Mouse (Mus musculus): ENCODE data around the gene Gm28230. TPM values are rescaled to one million over a fixed set of nuclear protein-coding genes. Genes with fewer than 3 reads are reported as not detected.

Gm28230 gene
- polyA plus RNA-seq, 1 experiment from 2014 or later = not detected

DNA sequence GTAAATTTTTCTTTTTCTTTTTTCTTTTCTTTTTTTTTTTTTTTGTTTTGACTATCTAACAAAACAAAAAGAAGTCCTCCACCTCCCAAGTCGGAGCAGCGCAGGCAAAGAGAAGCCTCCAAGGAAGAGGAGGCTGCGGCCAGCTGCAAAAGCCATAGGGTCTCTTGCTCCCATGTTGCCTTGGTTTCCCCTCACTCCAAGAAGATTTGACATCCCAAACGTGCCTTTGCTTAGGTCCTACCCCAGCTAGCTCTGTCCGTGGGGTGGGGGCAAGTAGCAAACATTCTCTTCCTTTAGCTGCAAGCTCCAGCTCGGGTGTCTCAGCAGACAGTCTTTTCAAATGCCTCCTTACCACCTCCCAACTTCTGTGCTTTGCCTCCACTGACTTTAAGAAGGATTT, 7.2 kb downstream of the Gm28230 start:
- H3K4me1 ChIP-seq (ENCODE audit: control insufficient read depth, insufficient read depth, low read length) = no peaks in the 10 kb centered on the region
- H3K36me3 ChIP-seq (ENCODE audit: control insufficient read depth, insufficient read depth, low read length) = no peaks in the 10 kb centered on the region
- no peak overlapping the region for H3K4me2 ChIP-seq (ENCODE audit: low read length)
- WGBS = under 1% methylated on average over 6 of the region's 6 CpGs
- H3K27me3 ChIP-seq (ENCODE audit: control insufficient read depth, insufficient read depth, low read depth, low read length) = peaks cover 74% of the 10 kb centered on the region
- ATAC-seq = no peak
- H3K9ac ChIP-seq (ENCODE audit: low read depth, low read length) = no peak overlapping the region
- no peak overlapping the region for H3K27ac ChIP-seq (ENCODE audit: low read length)
- H3K4me3 ChIP-seq (ENCODE audit: low read depth, low read length) = no peak overlapping the region
- no peaks in the 10 kb centered on the region for H3K9me3 ChIP-seq (replicated peaks; ENCODE audit: control insufficient read depth, low read length, poor library complexity, severe bottlenecking)

GRCm38 (mm10) chr2:74734451-74734850, 7.9 kb downstream of the Gm28230 start:
- H3K27ac ChIP-seq (ENCODE audit: low read length) = no peak overlapping the region
- H3K36me3 ChIP-seq (ENCODE audit: control insufficient read depth, insufficient read depth, low read length) = no peaks in the 10 kb centered on the region
- no peak overlapping the region for H3K4me3 ChIP-seq (ENCODE audit: low read depth, low read length)
- H3K4me1 ChIP-seq (ENCODE audit: control insufficient read depth, insufficient read depth, low read length) = no peaks in the 10 kb centered on the region
- H3K9me3 ChIP-seq (replicated peaks; ENCODE audit: control insufficient read depth, low read length, poor library complexity, severe bottlenecking) = no peaks in the 10 kb centered on the region
- no peak overlapping the region for H3K4me2 ChIP-seq (ENCODE audit: low read length)
- H3K9ac ChIP-seq (ENCODE audit: low read depth, low read length) = no peak overlapping the region
- 0% methylated on average over 13 of the region's 13 CpGs for WGBS
- ATAC-seq = no peak
- peaks cover 77% of the 10 kb centered on the region for H3K27me3 ChIP-seq (ENCODE audit: control insufficient read depth, insufficient read depth, low read depth, low read length)

GRCm38 (mm10) chr2:74734996-74735811, 8.7 kb downstream of the Gm28230 start:
- Histone ChIP-seq H3K4me1 (ENCODE audit: control insufficient read depth, insufficient read depth, low read length) (no peaks in the 10 kb centered on the region), H3K4me2 (ENCODE audit: low read length) (no peak overlapping the region), H3K36me3 (ENCODE audit: control insufficient read depth, insufficient read depth, low read length) (no peaks in the 10 kb centered on the region), H3K27me3 (ENCODE audit: control insufficient read depth, insufficient read depth, low read depth, low read length) (peaks cover 75% of the 10 kb centered on the region), H3K9ac (ENCODE audit: low read depth, low read length) (no peak overlapping the region), H3K9me3 (replicated peaks; ENCODE audit: control insufficient read depth, low read length, poor library complexity, severe bottlenecking) (no peaks in the 10 kb centered on the region), H3K4me3 (ENCODE audit: low read depth, low read length) (no peak overlapping the region), H3K27ac (ENCODE audit: low read length) (no peak overlapping the region)
- ATAC-seq = no peak
- WGBS = under 1% methylated on average over 27 of the region's 27 CpGs

DNA sequence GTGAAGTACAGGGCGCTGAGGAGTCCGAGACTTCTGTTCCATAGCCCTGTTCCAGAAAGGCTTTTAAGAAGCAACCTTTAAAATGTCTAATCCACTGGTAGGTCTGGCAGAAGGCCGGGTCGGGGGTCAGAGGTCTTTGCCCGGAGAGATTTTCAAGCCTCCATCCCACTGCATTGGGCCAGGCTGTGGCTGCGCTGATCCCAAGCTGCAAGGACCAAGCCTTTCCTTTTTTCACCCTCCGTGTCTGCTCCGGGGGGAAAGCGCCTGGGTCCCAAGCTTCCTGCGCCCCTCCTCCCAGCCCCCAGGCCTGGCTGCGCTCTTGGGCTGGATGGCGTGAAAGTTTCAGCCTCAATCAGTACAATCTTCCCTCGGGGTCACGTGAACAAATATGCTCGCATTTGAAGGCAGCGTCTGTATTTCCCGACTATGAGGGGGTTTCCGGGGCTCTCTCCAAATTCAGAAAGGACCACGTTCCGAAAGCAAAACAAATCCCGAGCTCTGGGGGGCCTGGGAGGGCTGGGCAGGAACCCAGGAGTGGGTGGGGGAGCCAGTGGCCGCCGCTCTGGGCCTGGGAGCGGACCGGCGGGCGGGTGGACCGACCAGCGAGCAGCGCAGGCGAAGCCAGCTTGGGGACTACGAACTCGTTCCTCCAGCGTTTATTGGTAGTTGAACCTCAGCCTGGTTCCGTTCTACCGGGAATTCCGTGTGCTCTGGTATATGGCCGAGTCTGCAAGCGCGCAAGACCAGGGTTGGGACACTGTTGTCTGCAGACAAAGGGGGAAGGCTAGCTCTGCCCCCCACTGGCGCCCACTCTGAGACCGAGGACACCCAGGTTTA, 9.5 kb downstream of the Gm28230 start:
- no peak for ATAC-seq
- no peaks in the 10 kb centered on the region for H3K36me3 ChIP-seq (ENCODE audit: control insufficient read depth, insufficient read depth, low read length)
- H3K4me2 ChIP-seq (ENCODE audit: low read length) = no peak overlapping the region
- 1% methylated on average over 42 of the region's 42 CpGs for WGBS
- no peak overlapping the region for H3K4me3 ChIP-seq (ENCODE audit: low read depth, low read length)
- H3K9ac ChIP-seq (ENCODE audit: low read depth, low read length) = no peak overlapping the region
- H3K4me1 ChIP-seq (ENCODE audit: control insufficient read depth, insufficient read depth, low read length) = no peaks in the 10 kb centered on the region
- no peaks in the 10 kb centered on the region for H3K9me3 ChIP-seq (replicated peaks; ENCODE audit: control insufficient read depth, low read length, poor library complexity, severe bottlenecking)
- H3K27me3 ChIP-seq (ENCODE audit: control insufficient read depth, insufficient read depth, low read depth, low read length) = peaks cover 68% of the 10 kb centered on the region
- H3K27ac ChIP-seq (ENCODE audit: low read length) = no peak overlapping the region

DNA sequence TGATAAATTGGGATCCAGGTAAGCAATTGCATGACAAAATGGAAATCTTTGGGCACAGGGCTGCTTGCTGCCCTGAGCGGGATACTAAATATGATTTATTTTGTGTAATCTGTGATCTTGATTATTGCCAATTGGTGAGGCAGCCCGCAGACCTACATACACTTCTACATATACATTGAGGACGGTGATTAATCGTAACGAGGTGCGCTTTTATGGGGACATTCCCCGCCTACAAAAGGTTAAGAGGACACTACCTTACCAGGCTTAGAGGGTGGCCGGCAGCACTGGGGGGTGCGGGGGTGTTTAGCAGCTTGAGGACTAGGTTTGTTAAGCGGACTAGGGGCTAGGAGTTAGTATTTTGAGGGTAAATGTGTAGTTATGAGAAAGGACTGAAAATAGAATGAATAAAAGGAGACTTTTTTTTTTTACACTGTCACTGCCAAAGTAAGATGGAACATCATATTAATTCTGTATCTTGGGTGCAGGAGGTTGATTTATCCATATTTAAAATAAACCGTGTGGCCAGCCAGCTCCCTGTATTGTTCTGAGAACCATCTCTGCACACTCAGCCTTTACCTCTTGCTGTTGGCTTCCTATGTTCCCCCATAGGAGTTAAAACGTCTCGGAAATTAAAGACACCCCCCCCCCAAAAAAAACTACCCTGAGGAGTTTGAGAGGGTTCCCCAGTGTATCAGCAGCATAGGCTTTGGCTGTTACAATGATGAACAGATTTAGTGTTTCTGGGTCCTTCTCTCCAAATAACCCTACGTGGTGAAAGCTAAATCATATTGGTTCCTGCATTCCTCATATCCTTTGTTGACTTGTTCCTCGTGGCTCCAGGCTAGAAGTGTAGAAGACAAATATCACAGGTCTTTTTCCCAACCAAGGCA, 10.4 kb downstream of the Gm28230 start:
- H3K4me1 ChIP-seq (ENCODE audit: control insufficient read depth, insufficient read depth, low read length) = no peaks in the 10 kb centered on the region
- H3K27me3 ChIP-seq (ENCODE audit: control insufficient read depth, insufficient read depth, low read depth, low read length) = peaks cover 69% of the 10 kb centered on the region
- WGBS = 2% methylated on average over 15 of the region's 15 CpGs
- no peaks in the 10 kb centered on the region for H3K9me3 ChIP-seq (replicated peaks; ENCODE audit: control insufficient read depth, low read length, poor library complexity, severe bottlenecking)
- ATAC-seq = no peak
- H3K9ac ChIP-seq (ENCODE audit: low read depth, low read length) = no peak overlapping the region
- no peak overlapping the region for H3K4me3 ChIP-seq (ENCODE audit: low read depth, low read length)
- H3K27ac ChIP-seq (ENCODE audit: low read length) = no peak overlapping the region
- no peaks in the 10 kb centered on the region for H3K36me3 ChIP-seq (ENCODE audit: control insufficient read depth, insufficient read depth, low read length)
- no peak overlapping the region for H3K4me2 ChIP-seq (ENCODE audit: low read length)

- Histone ChIP-seq H3K4me3 (ENCODE audit: low read depth, low read length) (no peak overlapping the region), H3K27me3 (ENCODE audit: control insufficient read depth, insufficient read depth, low read depth, low read length) (peaks cover 68% of the 10 kb centered on the region), H3K4me2 (ENCODE audit: low read length) (no peak overlapping the region), H3K9ac (ENCODE audit: low read depth, low read length) (no peak overlapping the region), H3K4me1 (ENCODE audit: control insufficient read depth, insufficient read depth, low read length) (no peaks in the 10 kb centered on the region), H3K27ac (ENCODE audit: low read length) (no peak overlapping the region), H3K9me3 (replicated peaks; ENCODE audit: control insufficient read depth, low read length, poor library complexity, severe bottlenecking) (no peaks in the 10 kb centered on the region), H3K36me3 (ENCODE audit: control insufficient read depth, insufficient read depth, low read length) (no peaks in the 10 kb centered on the region)
- ATAC-seq = no peak
- 3% methylated on average over 7 of the region's 7 CpGs for WGBS
Measured at GRCm38 (mm10) chr2:74737578-74738070, 11.1 kb downstream of the Gm28230 start.

DNA sequence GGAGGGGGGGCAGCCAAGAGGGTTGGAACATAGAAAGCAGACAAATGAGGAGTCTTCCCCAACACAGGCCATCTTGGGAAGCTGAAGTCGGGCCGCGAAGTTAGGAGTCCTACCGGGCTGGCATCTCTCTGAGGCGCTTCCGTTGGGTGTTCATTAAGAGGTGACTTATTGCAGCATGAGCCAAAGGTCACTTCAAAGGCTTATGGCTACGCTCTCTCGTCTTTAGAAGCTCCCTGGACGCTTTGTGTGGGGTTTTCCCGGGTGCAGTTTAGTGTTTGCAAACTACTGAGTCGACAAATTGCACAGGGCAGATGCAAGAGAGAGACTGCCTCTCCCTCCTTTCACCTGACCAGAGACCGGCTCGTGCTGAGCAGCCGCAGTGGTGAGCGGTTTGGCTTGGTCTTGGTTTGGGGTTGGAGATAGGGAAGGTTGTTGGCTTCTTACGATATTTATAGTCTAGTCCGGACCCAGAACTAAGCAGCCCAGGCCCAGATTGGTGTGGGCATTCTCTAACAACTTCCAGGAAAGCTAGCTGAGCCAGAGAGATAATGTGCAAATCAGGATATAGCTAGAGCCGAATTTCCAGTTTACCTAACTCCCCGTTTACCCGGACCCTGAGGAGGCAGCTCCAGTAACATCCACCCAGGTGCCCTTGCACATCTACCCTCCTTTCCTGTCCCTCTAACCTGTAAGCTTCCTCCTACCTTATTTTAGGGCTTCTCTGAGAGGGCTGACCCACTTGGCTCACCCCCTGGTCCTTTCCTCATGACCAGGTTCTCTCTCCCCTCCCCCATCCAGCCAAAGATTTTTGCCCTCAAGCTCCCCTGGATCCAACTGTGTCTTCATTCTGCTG, 12.3 kb downstream of the Gm28230 start:
- H3K4me2 ChIP-seq (ENCODE audit: low read length) = no peak overlapping the region

GRCm38 (mm10) chr2:74739476-74739800, 12.9 kb downstream of the Gm28230 start:
- no peak for ATAC-seq
- no peaks in the 10 kb centered on the region for H3K36me3 ChIP-seq (ENCODE audit: control insufficient read depth, insufficient read depth, low read length)
- no peak overlapping the region for H3K9ac ChIP-seq (ENCODE audit: low read depth, low read length)
- 2% methylated on average over 2 of the region's 2 CpGs for WGBS
- no peaks in the 10 kb centered on the region for H3K4me1 ChIP-seq (ENCODE audit: control insufficient read depth, insufficient read depth, low read length)
- H3K27me3 ChIP-seq (ENCODE audit: control insufficient read depth, insufficient read depth, low read depth, low read length) = peaks cover 81% of the 10 kb centered on the region
- no peaks in the 10 kb centered on the region for H3K9me3 ChIP-seq (replicated peaks; ENCODE audit: control insufficient read depth, low read length, poor library complexity, severe bottlenecking)
- H3K4me2 ChIP-seq (ENCODE audit: low read length) = no peak overlapping the region
- H3K4me3 ChIP-seq (ENCODE audit: low read depth, low read length) = no peak overlapping the region
- no peak overlapping the region for H3K27ac ChIP-seq (ENCODE audit: low read length)

More for the DNA sequence above, 12.3 kb downstream of the Gm28230 start:
- peaks cover 77% of the 10 kb centered on the region for H3K27me3 ChIP-seq (ENCODE audit: control insufficient read depth, insufficient read depth, low read depth, low read length)
- H3K9me3 ChIP-seq (replicated peaks; ENCODE audit: control insufficient read depth, low read length, poor library complexity, severe bottlenecking) = no peaks in the 10 kb centered on the region
- H3K27ac ChIP-seq (ENCODE audit: low read length) = no peak overlapping the region
- no peak overlapping the region for H3K4me3 ChIP-seq (ENCODE audit: low read depth, low read length)
- H3K4me1 ChIP-seq (ENCODE audit: control insufficient read depth, insufficient read depth, low read length) = no peaks in the 10 kb centered on the region
- no peak for ATAC-seq
- under 1% methylated on average over 20 of the region's 20 CpGs for WGBS
- no peaks in the 10 kb centered on the region for H3K36me3 ChIP-seq (ENCODE audit: control insufficient read depth, insufficient read depth, low read length)
- no peak overlapping the region for H3K9ac ChIP-seq (ENCODE audit: low read depth, low read length)
